Mouse (Mus musculus) CH12.LX (cell line): ENCODE results near the gene Sh3bp2. TPM values are rescaled to one million over a fixed set of nuclear protein-coding genes. Genes with fewer than 3 reads are reported as not detected.

Experiments used
- DNase-seq: peaks from one replicate; pipeline ENCODE4 v3.0.0-alpha.2; 2013; ENCODE audit errors: extremely low read depth
- H3K27ac ChIP-seq: 2 replicates; pipeline ENCODE4 v1.5.1; 2012; ENCODE audit warnings: low read depth, mild to moderate bottlenecking, control low read depth, moderate library complexity; ENCODE audit not compliant: insufficient read depth
- H3K27me3 ChIP-seq: replicated peaks from 2 replicates; pipeline ENCODE3; 2012; ENCODE audit warnings: inconsistent platforms
- H3K36me3 ChIP-seq, 2 experiments: replicated peaks in 1 of 2; 2 replicates each; pipeline versions ENCODE3 to v1.6.1; 2012; ENCODE audit warnings: inconsistent platforms in 1 of 2, low read length in 1 of 2, mild to moderate bottlenecking in 1 of 2, mixed read lengths in 1 of 2, moderate library complexity in 1 of 2; ENCODE audit not compliant: control insufficient read depth in 1 of 2, insufficient read depth in 1 of 2
- H3K4me1 ChIP-seq, 2 experiments: 2 replicates each; pipeline ENCODE4 v1.6.1; 2012; ENCODE audit warnings: inconsistent platforms in 1 of 2, moderate library complexity in 1 of 2; ENCODE audit not compliant: insufficient read depth in 2 of 2, control insufficient read depth in 1 of 2
- H3K4me2 ChIP-seq: 2 replicates; pipeline ENCODE4 v1.6.1; 2012; ENCODE audit warnings: low read depth, mild to moderate bottlenecking, control low read depth; ENCODE audit not compliant: poor library complexity, insufficient read depth, severe bottlenecking
- H3K4me3 ChIP-seq, 3 experiments: fragments of 150-350 bp in 1 of 3; sonication (generic) in 1 of 3; replicated peaks in 1 of 3; 2 replicates each; pipeline versions ENCODE3 to v1.5.1; 2011 to 2012; ENCODE audit warnings: low read depth in 2 of 3, low read length in 2 of 3, mild to moderate bottlenecking in 2 of 3, moderate library complexity in 2 of 3, control low read depth in 1 of 3, improper control_type of control experiment in 1 of 3, inconsistent platforms in 1 of 3, mixed read lengths in 1 of 3; ENCODE audit not compliant: poor library complexity in 1 of 3
- H3K79me2 ChIP-seq: replicated peaks from 2 replicates; pipeline ENCODE4 v1.6.1; 2012; ENCODE audit warnings: mild to moderate bottlenecking, moderate library complexity; ENCODE audit not compliant: control insufficient read depth, poor library complexity, insufficient read depth, severe bottlenecking; ENCODE audit errors: extremely low read depth
- H3K9ac ChIP-seq: 2 replicates; pipeline ENCODE4 v1.6.1; 2012; ENCODE audit warnings: low read depth, mild to moderate bottlenecking, control low read depth, moderate library complexity; ENCODE audit not compliant: insufficient read depth
- H3K9me3 ChIP-seq: replicated peaks from 2 replicates; pipeline ENCODE3; 2012; ENCODE audit warnings: low read length, inconsistent platforms, mixed read lengths
- CHD1 ChIP-seq: IDR thresholded peaks from 2 replicates; pipeline ENCODE4 v1.6.1; 2012; ENCODE audit warnings: low read depth, low read length, improper control_type of control experiment, inconsistent platforms
- CHD2 ChIP-seq: IDR thresholded peaks from 2 replicates; pipeline ENCODE4 v1.6.1; 2011; ENCODE audit warnings: low read length, improper control_type of control experiment
- CTCF ChIP-seq, 2 experiments: IDR thresholded peaks in 1 of 2; conservative IDR thresholded peaks in 1 of 2; 2 replicates each; pipeline ENCODE4 v1.5.1; 2011 to 2012; ENCODE audit warnings: low read depth in 2 of 2, low read length in 2 of 2, improper control_type of control experiment in 1 of 2, inconsistent platforms in 1 of 2, mild to moderate bottlenecking in 1 of 2, moderate library complexity in 1 of 2
- E2F4 ChIP-seq: IDR thresholded peaks from 2 replicates; pipeline ENCODE4 v1.6.1; 2011; ENCODE audit warnings: low read depth, low read length, improper control_type of control experiment; ENCODE audit not compliant: insufficient replicate concordance
- ELF1 ChIP-seq: IDR thresholded peaks from 2 replicates; pipeline ENCODE4 v1.6.1; 2014; ENCODE audit warnings: low read depth, mild to moderate bottlenecking, inconsistent platforms, low read length, improper control_type of control experiment
- ETS1 ChIP-seq: conservative IDR thresholded peaks from 2 replicates; pipeline ENCODE4 v1.6.1; 2012; ENCODE audit warnings: low read depth, mild to moderate bottlenecking, inconsistent platforms, low read length, improper control_type of control experiment, moderate library complexity
- HCFC1 ChIP-seq: IDR thresholded peaks from 2 replicates; pipeline ENCODE4 v1.6.1; 2012; ENCODE audit warnings: low read depth, mild to moderate bottlenecking, inconsistent platforms, low read length, improper control_type of control experiment
- IRF4 ChIP-seq: IDR thresholded peaks from 2 replicates; pipeline ENCODE4 v1.6.1; 2014; ENCODE audit warnings: low read depth, mild to moderate bottlenecking, inconsistent platforms, low read length, improper control_type of control experiment
- MAX ChIP-seq: IDR thresholded peaks from 2 replicates; pipeline ENCODE4 v1.6.1; 2011; ENCODE audit warnings: low read length, improper control_type of control experiment
- MEF2A ChIP-seq: IDR thresholded peaks from 2 replicates; pipeline ENCODE4 v1.6.1; 2014; ENCODE audit warnings: low read depth, mild to moderate bottlenecking, inconsistent platforms, low read length, improper control_type of control experiment, borderline replicate concordance
- MXI1 ChIP-seq: IDR thresholded peaks from 2 replicates; pipeline ENCODE4 v1.6.1; 2011; ENCODE audit warnings: mild to moderate bottlenecking, low read depth, low read length, improper control_type of control experiment
- MYC ChIP-seq: IDR thresholded peaks from 2 replicates; pipeline ENCODE4 v1.6.1; 2011; ENCODE audit warnings: low read depth, mild to moderate bottlenecking, improper control_type of control experiment, low read length
- PAX5 ChIP-seq: IDR thresholded peaks from 2 replicates; pipeline ENCODE4 v1.6.1; 2012; ENCODE audit warnings: low read length, inconsistent platforms, mixed read lengths
- POLR2A ChIP-seq: IDR thresholded peaks from 2 replicates; pipeline ENCODE4 v1.6.1; 2011; ENCODE audit warnings: low read depth, mild to moderate bottlenecking, improper control_type of control experiment, low read length
- RAD21 ChIP-seq: IDR thresholded peaks from 2 replicates; pipeline ENCODE4 v1.6.1; 2011; ENCODE audit warnings: low read depth, mild to moderate bottlenecking, low read length, improper control_type of control experiment, moderate library complexity
- RCOR1 ChIP-seq: conservative IDR thresholded peaks from 2 replicates; pipeline ENCODE4 v1.6.1; 2012; ENCODE audit warnings: low read depth, mild to moderate bottlenecking, inconsistent platforms, low read length, improper control_type of control experiment
- SMC3 ChIP-seq: IDR thresholded peaks from 2 replicates; pipeline ENCODE4 v1.6.1; 2011; ENCODE audit warnings: low read depth, low read length, improper control_type of control experiment
- TCF12 ChIP-seq: IDR thresholded peaks from 2 replicates; pipeline ENCODE4 v1.6.1; 2014; ENCODE audit warnings: low read depth, mild to moderate bottlenecking, inconsistent platforms, low read length, improper control_type of control experiment
- USF1 ChIP-seq: IDR thresholded peaks from 2 replicates; pipeline ENCODE4 v1.6.1; 2014; ENCODE audit warnings: low read depth, mild to moderate bottlenecking, inconsistent platforms, low read length, improper control_type of control experiment
- ZC3H11A ChIP-seq: IDR thresholded peaks from 2 replicates; pipeline ENCODE4 v1.6.1; 2012; ENCODE audit warnings: low read depth, mild to moderate bottlenecking, inconsistent platforms, low read length, improper control_type of control experiment
- dilution Hi-C: fragments of 300-500 bp; cut with MboI; formaldehyde crosslinking; loops from 2 replicates; pipeline ENCODE4 v1.14.3; 2020; ENCODE audit warnings: low sequenced_read_pairs; ENCODE audit not compliant: extremely low pct_unique_long_range_greater_than_20kb, extremely low pct_ligation_motif_present
- in situ Hi-C: fragments of 300-500 bp; cut with MboI; formaldehyde crosslinking; loops from 3 replicates; pipeline ENCODE4 v1.14.3; 2019; ENCODE audit warnings: low sequenced_read_pairs, low pct_ligation_motif_present, low pct_unique_long_range_greater_than_20kb, mixed read lengths
- polyA plus RNA-seq: library from polyadenylated mRNA; unstranded; fragments of >175 nt; gene quantifications from 2 replicates; pipeline ENCODE4 v1.2.1, GENCODE M21; 2012; ENCODE audit warnings: low read depth; ENCODE audit not compliant: insufficient read length
- total RNA-seq, 2 experiments: library from RNA; depleted of rRNA; stranded (reverse); fragments of 300-350 nt in 1 of 2; fragments of >200 nt in 1 of 2; gene quantifications; 2 replicates each; pipeline ENCODE4 v1.2.3; 2012 to 2014

Gene Sh3bp2
- total and polyA plus RNA-seq, 3 experiments: 5.8 to 10.5 (median 7.3) TPM

DNA sequence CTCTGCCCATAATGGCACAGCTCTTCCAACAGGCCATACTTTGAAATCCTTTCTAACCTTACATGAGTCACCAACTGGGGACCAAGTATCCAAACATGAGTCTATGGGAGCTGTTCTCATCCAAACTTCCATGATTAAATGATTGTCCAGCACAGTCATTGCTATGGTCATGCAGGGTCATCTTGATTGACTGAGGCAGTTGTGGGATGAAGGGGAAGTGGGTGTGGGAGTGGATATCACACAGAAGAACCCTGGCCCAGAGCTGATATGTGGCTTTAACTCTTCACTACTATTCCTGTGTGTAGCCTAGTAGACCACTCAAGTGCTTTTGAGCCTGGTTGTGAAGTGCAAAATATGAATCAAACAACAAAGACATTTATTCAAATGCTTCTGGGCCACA lies 10.5 kb upstream of the Sh3bp2 start:
- TF ChIP-seq MAX: no peak
- TF ChIP-seq E2F4: no peak
- TF ChIP-seq POLR2A: no peak
- TF ChIP-seq RCOR1: no peak
- TF ChIP-seq ETS1: no peak
- no peak for TF ChIP-seq RAD21
- TF ChIP-seq CTCF (conservative IDR thresholded peaks at IDR 0.05 in 1 of 2, IDR thresholded peaks at IDR 0.05 in 1 of 2; ENCODE audit: low read depth in 2 of 2, low read length in 2 of 2): no peak
- TF ChIP-seq MEF2A: no peak
- H3K4me3 ChIP-seq: no peak overlapping the region
- H3K27me3 ChIP-seq: no peaks in the 10 kb centered on the region
- dilution Hi-C loops (no loop called here), in situ Hi-C loops (no loop called here)
- H3K4me2 ChIP-seq: no peak overlapping the region
- H3K36me3 ChIP-seq: no peaks in the 10 kb centered on the region
- no peaks in the 10 kb centered on the region for H3K9me3 ChIP-seq
- no peak for DNase-seq
- H3K27ac ChIP-seq: no peak overlapping the region
- H3K79me2 ChIP-seq: peaks cover 8% of the 10 kb centered on the region
- peaks cover 11 to 44% of the 10 kb centered on the region in 2 experiments for H3K4me1 ChIP-seq
- no peak overlapping the region for H3K9ac ChIP-seq

DNA sequence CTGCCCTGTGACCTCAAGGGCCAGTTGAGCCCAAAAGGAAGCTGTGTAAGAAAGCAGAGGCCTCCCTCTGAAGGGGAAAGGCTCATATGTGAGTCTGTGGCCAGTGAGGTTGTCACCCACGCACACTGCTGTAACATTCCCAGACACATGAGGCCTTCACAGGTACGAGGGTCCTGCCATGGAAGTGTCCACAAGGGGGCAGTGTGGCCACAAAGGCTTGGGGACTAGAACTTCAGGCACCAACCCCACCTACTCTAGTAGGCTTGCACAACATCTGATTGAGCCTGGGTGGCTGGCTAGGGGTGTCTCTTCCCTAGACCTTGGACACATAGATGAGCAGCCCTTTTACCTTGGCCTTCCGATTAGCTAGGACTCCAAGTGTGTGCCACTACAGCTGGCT lies 7.7 kb upstream of the Sh3bp2 start:
- dilution Hi-C loops: no loop called here
- peaks cover 27 to 51% of the 10 kb centered on the region in 2 experiments for H3K4me1 ChIP-seq

More for the DNA sequence above, 7.7 kb upstream of the Sh3bp2 start:
- Histone ChIP-seq H3K79me2 (peaks cover 4% of the 10 kb centered on the region), H3K36me3 (no peaks in the 10 kb centered on the region), H3K9ac (no peak overlapping the region), H3K27ac (no peak overlapping the region), H3K27me3 (no peaks in the 10 kb centered on the region), H3K9me3 (no peaks in the 10 kb centered on the region), H3K4me2 (no peak overlapping the region), H3K4me3 (no peak overlapping the region)
- TF ChIP-seq MEF2A (no peak), MXI1 (no peak), PAX5 (no peak), MYC (0 out of 2 replicates have a peak, but pooled peaks have one; percentile 74), IRF4 (peak; percentile 29; the same call in 1 of the 2 replicates), CHD1 (no peak), TCF12 (no peak), ETS1 (no peak), CHD2 (no peak), RAD21 (peak; percentile 79), E2F4 (no peak), ZC3H11A (0 out of 2 replicates have a peak, but pooled peaks have one; percentile 7), CTCF (conservative IDR thresholded peaks at IDR 0.05 in 1 of 2, IDR thresholded peaks at IDR 0.05 in 1 of 2; ENCODE audit: low read depth in 2 of 2, low read length in 2 of 2) (peak; percentile 70 to 92), HCFC1 (no peak), ELF1 (no peak), USF1 (no peak), SMC3 (peak; percentile 87)
- in situ Hi-C loops: no loop called here
- peak; percentile 92 for DNase-seq
